Mouse (Mus musculus) limb, embryonic 14.5 days (tissue): ENCODE results near the gene Fkbp3. TPM values are rescaled to one million over a fixed set of nuclear protein-coding genes. Genes with fewer than 3 reads are reported as not detected.

ENCODE experiments used
- ATAC-seq: fragments of 200-750 bp; cut with Nextera tagmentation; 2 replicates; pipeline ENCODE4 v1.8.0; 2017; ENCODE audit warnings: low read depth, moderate number of reproducible peaks, moderate TSS enrichment; ENCODE audit not compliant: low FRiP score
- DNase-seq: peaks from one replicate; pipeline ENCODE4 v3.0.0-alpha.2; 2015; ENCODE audit warnings: low spot score
- H3K27ac ChIP-seq: fragments of 300-500 bp; sonication (generic); replicated peaks from 2 replicates; pipeline ENCODE4 v1.5.1; 2014; ENCODE audit warnings: low read depth, mild to moderate bottlenecking, low read length, moderate library complexity, mixed read lengths
- H3K27me3 ChIP-seq: fragments of 300-500 bp; sonication (generic); 2 replicates; pipeline ENCODE4 v1.6.1; 2014; ENCODE audit warnings: low read length, mixed read lengths; ENCODE audit not compliant: control insufficient read depth, insufficient read depth
- H3K36me3 ChIP-seq: fragments of 300-500 bp; sonication (generic); 2 replicates; pipeline ENCODE4 v1.6.1; 2014; ENCODE audit warnings: mild to moderate bottlenecking, low read length, moderate library complexity, mixed read lengths; ENCODE audit not compliant: control insufficient read depth, insufficient read depth
- H3K4me1 ChIP-seq: fragments of 300-500 bp; sonication (generic); 2 replicates; pipeline ENCODE4 v1.6.1; 2014; ENCODE audit warnings: antibody characterized with exemption, low read length, mixed read lengths; ENCODE audit not compliant: control insufficient read depth, insufficient read depth
- H3K4me2 ChIP-seq: fragments of 300-500 bp; sonication (generic); replicated peaks from 2 replicates; pipeline ENCODE4 v1.6.1; 2014; ENCODE audit warnings: low read depth, mild to moderate bottlenecking, low read length, moderate library complexity; ENCODE audit not compliant: severe bottlenecking
- H3K4me3 ChIP-seq: fragments of 300-500 bp; sonication (generic); replicated peaks from 2 replicates; pipeline ENCODE4 v1.5.1; 2014; ENCODE audit warnings: low read length
- H3K9ac ChIP-seq: fragments of 300-500 bp; sonication (generic); 2 replicates; pipeline ENCODE4 v1.6.1; 2014; ENCODE audit warnings: mild to moderate bottlenecking, low read depth, low read length, moderate library complexity; ENCODE audit not compliant: severe bottlenecking
- H3K9me3 ChIP-seq: fragments of 300-500 bp; sonication (generic); 2 replicates; pipeline ENCODE4 v1.6.1; 2016; ENCODE audit warnings: low read length; ENCODE audit not compliant: control insufficient read depth
- POLR2A ChIP-seq: fragments of 200-500 bp; IDR thresholded peaks from 2 replicates; pipeline ENCODE4 v1.8.0; 2012; ENCODE audit warnings: inconsistent platforms, mild to moderate bottlenecking, moderate library complexity, borderline replicate concordance; ENCODE audit not compliant: insufficient read depth, insufficient read length; ENCODE audit errors: extremely low read depth
- WGBS: fragments of 180-500 bp; shearing (Covaris S2); extraction: QIAGEN DNeasy Blood & Tissue Kit; methylation state at CpG from one replicate; pipeline ENCODE4 v1.1.7; 2014; 5-methylcytosine and 5-hydroxymethylcytosine counted together
- polyA plus RNA-seq, 2 experiments: library from polyadenylated mRNA; depleted of rRNA in 1 of 2; stranded (reverse) in 1 of 2; unstranded in 1 of 2; fragments of >200 nt; fragmentation: Nextera tagmentation in 1 of 2; extraction: Ambion mirVana in 1 of 2; gene quantifications; 2 replicates each; pipeline versions ENCODE4 v1.2.1 to v1.2.3; 2012 to 2014

Gene Fkbp3
- polyA plus RNA-seq, 2 experiments: 335 to 385 TPM

DNA sequence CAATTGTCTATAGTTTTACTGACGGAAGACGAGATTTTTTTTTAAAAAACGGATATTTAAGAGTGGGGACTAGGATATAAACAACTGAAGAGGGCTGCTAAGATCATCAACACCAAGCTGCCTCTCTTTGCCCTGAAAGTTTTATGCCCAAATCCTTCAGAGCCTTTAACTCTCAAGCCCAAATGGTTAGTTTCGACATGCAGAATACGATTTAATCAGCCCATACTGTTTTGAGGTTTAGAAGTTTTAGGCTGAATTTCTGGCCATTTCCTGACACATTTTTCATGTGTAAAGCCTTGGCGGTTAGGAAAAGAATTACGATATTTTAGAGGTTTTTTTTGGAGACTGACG lies 38.0 kb downstream of the Fkbp3 start:
- 49% methylated on average over 8 of the region's 8 CpGs for WGBS
- H3K27me3 ChIP-seq: no peaks in the 10 kb centered on the region
- peaks cover 15% of the 10 kb centered on the region; the same call in 1 of the 2 replicates for H3K4me1 ChIP-seq
- H3K9me3 ChIP-seq: no peaks in the 10 kb centered on the region
- no peak for TF ChIP-seq POLR2A
- peaks cover 4% of the 10 kb centered on the region; the same call in 1 of the 2 replicates for H3K36me3 ChIP-seq
- H3K27ac ChIP-seq: no peak overlapping the region
- H3K4me3 ChIP-seq: peak overlapping the region; percentile 95
- peak overlapping the region; percentile 66; the same call in 1 of the 2 replicates for H3K4me2 ChIP-seq
- ATAC-seq (peak; percentile 1; the same call in 1 of the 2 replicates), DNase-seq (no peak)
- H3K9ac ChIP-seq: no peak overlapping the region

DNA sequence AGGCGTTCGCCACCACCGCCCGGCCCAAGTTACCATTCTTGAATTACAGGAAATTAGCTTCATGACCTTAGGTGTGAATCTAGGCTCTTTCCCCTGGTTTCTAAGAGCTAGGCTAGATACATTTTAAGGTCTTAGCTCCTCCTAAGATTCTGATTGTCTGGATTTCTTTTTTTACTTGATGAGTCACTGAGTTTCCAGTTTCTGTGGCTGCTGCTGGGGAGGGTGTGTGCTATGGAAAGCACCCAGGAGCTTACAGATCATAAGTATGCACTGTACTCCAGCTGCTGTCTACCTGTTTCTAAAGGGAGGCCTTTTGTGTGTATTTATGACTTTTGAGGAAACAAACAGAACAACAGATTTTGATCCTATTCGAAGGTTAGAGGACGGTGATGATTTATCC lies 51.0 kb downstream of the Fkbp3 start:
- Histone ChIP-seq H3K4me1 (no peaks in the 10 kb centered on the region), H3K9ac (no peak overlapping the region), H3K9me3 (no peaks in the 10 kb centered on the region), H3K4me3 (no peak overlapping the region), H3K27ac (no peak overlapping the region), H3K36me3 (peaks cover 13% of the 10 kb centered on the region), H3K4me2 (no peak overlapping the region), H3K27me3 (no peaks in the 10 kb centered on the region)
- WGBS: 92% methylated on average over 6 of the region's 6 CpGs
- ATAC-seq: no peak
- TF ChIP-seq POLR2A: no peak
- no peak for DNase-seq

Other genes starting within 250 kb of the Fkbp3 start
- gene Gm527, start 156.1 kb downstream of the Fkbp3 start, polyA plus RNA-seq (2012; rRNA removed): 7.2 and 7.3 TPM in 2 replicates
- gene Gm527, start 156.1 kb downstream of the Fkbp3 start, polyA plus RNA-seq (2014; fragmentation: Nextera tagmentation; extraction: Ambion mirVana): 5.5 and 5.9 TPM in 2 replicates
- 7.5 and 7.7 TPM in 2 replicates for gene Klhl28, start 108.5 kb downstream of the Fkbp3 start, polyA plus RNA-seq (2012; rRNA removed)
- 16.6 and 19.5 TPM in 2 replicates for gene Klhl28, start 108.5 kb downstream of the Fkbp3 start, polyA plus RNA-seq (2014; fragmentation: Nextera tagmentation; extraction: Ambion mirVana)
- 15.4 and 16.8 TPM in 2 replicates for gene Togaram1, start 108.2 kb downstream of the Fkbp3 start, polyA plus RNA-seq (2012; rRNA removed)
- gene Togaram1, start 108.2 kb downstream of the Fkbp3 start, polyA plus RNA-seq (2014; fragmentation: Nextera tagmentation; extraction: Ambion mirVana): 31.1 and 31.9 TPM in 2 replicates
- 44.2 and 51.9 TPM in 2 replicates for gene Prpf39, start 37.7 kb downstream of the Fkbp3 start, polyA plus RNA-seq (2012; rRNA removed)
- gene Prpf39, start 37.7 kb downstream of the Fkbp3 start, polyA plus RNA-seq (2014; fragmentation: Nextera tagmentation; extraction: Ambion mirVana): 58.2 and 63.0 TPM in 2 replicates
- 8.6 and 8.7 TPM in 2 replicates for gene Fancm, start 1.6 kb upstream of the Fkbp3 start, polyA plus RNA-seq (2012; rRNA removed)
- gene Fancm, start 1.6 kb upstream of the Fkbp3 start, polyA plus RNA-seq (2014; fragmentation: Nextera tagmentation; extraction: Ambion mirVana): 8.4 and 10.3 TPM in 2 replicates
- 18.1 and 25.1 TPM in 2 replicates for gene Mis18bp1, start 98.6 kb upstream of the Fkbp3 start, polyA plus RNA-seq (2012; rRNA removed)
- 45.1 and 45.9 TPM in 2 replicates for gene Mis18bp1, start 98.6 kb upstream of the Fkbp3 start, polyA plus RNA-seq (2014; fragmentation: Nextera tagmentation; extraction: Ambion mirVana)
- gene Wdr20rt, start 151.5 kb upstream of the Fkbp3 start, polyA plus RNA-seq (2012; rRNA removed): not detected in 2 replicates
- gene Wdr20rt, start 151.5 kb upstream of the Fkbp3 start, polyA plus RNA-seq (2014; fragmentation: Nextera tagmentation; extraction: Ambion mirVana): not detected in 2 replicates